ENCODE assay signal across 27 mouse cellular contexts in the genomic region with DNA sequence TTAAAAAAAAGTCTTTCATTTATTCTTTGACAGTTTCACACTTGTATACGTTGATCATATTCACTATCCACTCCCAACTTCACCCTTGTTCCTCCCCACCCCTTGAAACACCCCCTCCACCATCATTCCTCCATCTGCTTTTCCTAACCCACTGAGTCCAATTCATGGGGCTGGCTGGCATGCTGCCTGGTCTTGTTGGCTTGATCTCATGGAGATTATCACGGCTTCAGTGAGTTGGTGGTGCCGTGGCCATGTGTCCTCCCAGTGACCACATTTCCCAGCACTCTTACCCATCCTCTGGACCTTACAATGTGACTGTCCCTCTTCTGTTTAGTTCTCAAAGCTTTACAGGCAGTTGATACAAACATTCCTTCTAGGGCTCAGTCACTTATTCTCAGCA.
DNase-seq lines count a peak whose midpoint lies in the region; ATAC-seq lines count a peak whose summit lies in the region.
"Had no signal": no experiment of that assay in that cellular context is flagged by ENCODE, and none has a peak within 500 bp of the region (broad histone marks: within the 10 kb centered on the region; RNA-seq: fewer than 3 reads in every experiment).

No protein-coding gene starts in this region.

- 0 out of 2 replicates have a peak, but pooled peaks cover 3% of the 10 kb centered on the region for H3K9me3 ChIP-seq in forebrain, embryonic 16.5 days (ENCODE audit: control insufficient read depth, low read length)
- H3K9me3 ChIP-seq in forebrain, embryonic 13.5 days (replicated peaks) = no peaks in the 10 kb centered on the region
- H3K9me3 ChIP-seq: embryonic facial prominence, embryonic 12.5 days; G1E; hindbrain, embryonic 13.5 days; intestine, embryonic 15.5 days; limb, embryonic 12.5 days; lung, embryonic 15.5 days; midbrain, embryonic 10.5 days had no signal

- peaks cover 7% of the 10 kb centered on the region; the same call in 1 of the 2 replicates for H3K4me1 ChIP-seq in forebrain, embryonic 16.5 days (replicated peaks; ENCODE audit: control insufficient read depth, insufficient read depth, low read length)
- no peaks in the 10 kb centered on the region for H3K4me1 ChIP-seq in forebrain, embryonic 13.5 days
- H3K4me1 ChIP-seq: embryonic facial prominence, embryonic 12.5 days; intestine, embryonic 15.5 days; lung, embryonic 15.5 days; midbrain, embryonic 10.5 days had no signal

- H3K27me3 ChIP-seq in forebrain, embryonic 16.5 days (replicated peaks; ENCODE audit: control insufficient read depth, insufficient read depth, low read length) = no peaks in the 10 kb centered on the region
- H3K27me3 ChIP-seq in forebrain, embryonic 13.5 days = no peaks in the 10 kb centered on the region
- H3K27me3 ChIP-seq: embryonic facial prominence, embryonic 12.5 days; hindbrain, embryonic 13.5 days; intestine, embryonic 15.5 days; limb, embryonic 12.5 days; lung, embryonic 15.5 days had no signal

- no peaks in the 10 kb centered on the region for H3K36me3 ChIP-seq in forebrain, embryonic 16.5 days (ENCODE audit: control insufficient read depth, insufficient read depth)
- H3K36me3 ChIP-seq in forebrain, embryonic 13.5 days (ENCODE audit: poor library complexity, severe bottlenecking) = no peaks in the 10 kb centered on the region
- H3K36me3 ChIP-seq: embryonic facial prominence, embryonic 12.5 days; G1E; heart, embryonic 12.5 days; hindbrain, embryonic 13.5 days; intestine, embryonic 15.5 days; limb, embryonic 12.5 days; lung, embryonic 15.5 days; midbrain, embryonic 10.5 days had no signal

- no peak overlapping the region for H3K4me2 ChIP-seq in forebrain, embryonic 16.5 days (ENCODE audit: low read length)
- H3K4me2 ChIP-seq in forebrain, embryonic 13.5 days = no peak overlapping the region
- H3K4me2 ChIP-seq: embryonic facial prominence, embryonic 12.5 days; heart, embryonic 12.5 days; hindbrain, embryonic 13.5 days; intestine, embryonic 15.5 days; limb, embryonic 12.5 days; lung, embryonic 15.5 days had no signal

- no peak for ATAC-seq in forebrain, embryonic 16.5 days
- no peak for ATAC-seq in forebrain, embryonic 13.5 days
- ATAC-seq: activated CD4-positive, CD25-positive, alpha-beta regulatory T cell, adult 4 months; intestine, embryonic 15.5 days had no signal

- WGBS in forebrain, embryonic 16.5 days = 38% methylated on average over 3 of the region's 3 CpGs
- WGBS in forebrain, embryonic 13.5 days = 70% methylated on average over 3 of the region's 3 CpGs

- peak overlapping the region; percentile 57 for H3K27ac ChIP-seq in forebrain, embryonic 16.5 days (ENCODE audit: low read length)
- H3K27ac ChIP-seq in forebrain, embryonic 13.5 days = no peak overlapping the region
- H3K27ac ChIP-seq: embryonic facial prominence, embryonic 12.5 days; intestine, embryonic 15.5 days; limb, embryonic 12.5 days; liver, embryonic 14.5 days; lung, embryonic 15.5 days; midbrain, embryonic 10.5 days; stomach, postnatal 0 days had no signal

- DNase-seq in right cerebral cortex, postnatal 4 days = peak; percentile 28
- DNase-seq in right cerebral cortex, postnatal 25 days = no peak
- DNase-seq in cerebellum, postnatal 10 days = peak; percentile 96 to 97
- no peak for DNase-seq in frontal cortex, postnatal 36 days (ENCODE audit: low spot score in 2 of 2)
- DNase-seq in thymus, postnatal 4 days = no peak
- DNase-seq: adrenal gland, postnatal 25 days; heart, adult 11 months; heart, postnatal 14 days; kidney, postnatal 36 days; layer of hippocampus, adult 9-11 months; lung, postnatal 4 days; thymus, postnatal 14 days had no signal

- no peak overlapping the region for H3K4me3 ChIP-seq in forebrain, embryonic 16.5 days (replicated peaks; ENCODE audit: low read length)
- H3K4me3 ChIP-seq in forebrain, embryonic 13.5 days = no peak overlapping the region
- H3K4me3 ChIP-seq: embryonic facial prominence, embryonic 12.5 days; erythroblast, embryonic 14.5 days; heart, embryonic 12.5 days; hindbrain, embryonic 13.5 days; intestine, embryonic 15.5 days; limb, embryonic 12.5 days; lung, embryonic 15.5 days; midbrain, embryonic 10.5 days; myocyte had no signal

- H3K9ac ChIP-seq in forebrain, embryonic 16.5 days (replicated peaks; ENCODE audit: low read depth, low read length) = no peak overlapping the region
- H3K9ac ChIP-seq in forebrain, embryonic 13.5 days = no peak overlapping the region
- H3K9ac ChIP-seq: embryonic facial prominence, embryonic 12.5 days; heart, embryonic 12.5 days; hindbrain, embryonic 13.5 days; intestine, embryonic 15.5 days; limb, embryonic 12.5 days; liver, embryonic 14.5 days; lung, embryonic 15.5 days had no signal

Comparison
In these comparisons a context has a peak if more than half of its experiments do, and no peak if none do; other contexts are left out.
1. DNase-seq: peak in right cerebral cortex, postnatal 4 days (single experiment) and cerebellum, postnatal 10 days (2 of 2); none in right cerebral cortex, postnatal 25 days (single experiment), frontal cortex, postnatal 36 days (0 of 2) and thymus, postnatal 4 days (single experiment).